Mouse (Mus musculus) left cerebral cortex, adult 8-10 months (tissue): ENCODE measurements at regions not wholly inside any gene's neighbourhood (a gene's known extent, or its start where the extent isn't known, plus 50 kb on each side); places are given as distances from the start of the nearest gene placed in this dataset.

Source experiments
- DNase-seq, 2 experiments: peaks; one replicate each; pipeline ENCODE4 v3.0.0; 2022; ENCODE audit warnings: low spot score in 2 of 2

DNA sequence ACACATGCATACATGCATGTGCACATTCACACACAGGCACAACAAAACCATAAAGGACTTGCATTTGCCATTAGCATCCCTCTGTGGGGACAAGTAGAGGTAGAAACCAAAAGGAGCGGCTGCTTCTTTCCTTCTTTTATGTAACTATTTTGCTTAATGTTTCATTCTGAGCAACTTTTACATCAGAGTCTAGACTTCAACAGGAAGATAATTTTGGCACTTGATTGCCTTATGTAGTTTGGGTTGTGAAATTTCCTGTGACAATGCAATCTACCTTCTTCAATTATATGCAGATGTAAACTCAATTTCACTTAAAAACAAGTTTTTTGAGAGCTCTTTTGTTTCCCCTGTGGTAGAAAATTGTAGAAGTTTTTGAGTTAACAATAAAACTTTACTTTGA, 56.1 kb upstream of the Adgrf1 start:
- DNase-seq = no peak

DNA sequence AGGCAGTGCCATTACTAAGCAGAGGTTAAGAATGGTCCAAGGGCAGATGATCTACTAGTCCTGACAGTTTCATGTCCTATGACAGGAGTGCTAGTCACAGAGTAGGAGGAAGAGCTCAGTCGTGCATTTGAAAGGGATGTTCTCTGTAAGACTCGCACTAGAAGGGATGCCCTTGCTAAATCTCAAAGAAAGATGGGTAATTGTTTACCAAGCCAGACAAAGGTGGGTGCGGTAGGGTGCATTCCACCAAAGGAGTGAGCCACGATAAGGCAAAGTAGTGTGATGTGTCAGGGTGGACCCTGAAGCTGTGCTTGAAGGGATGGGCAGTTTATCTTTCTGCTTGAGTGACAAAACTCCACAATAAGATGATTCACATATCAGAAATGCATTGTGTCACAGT, 50.5 kb upstream of the Adgrf1 start:
- no peak for DNase-seq
